Mouse (Mus musculus) G1E-ER4 (cell line): ENCODE results near the gene Iqsec1. TPM values are rescaled to one million over a fixed set of nuclear protein-coding genes. Genes with fewer than 3 reads are reported as not detected.

Source experiments
- GATA1 ChIP-seq: IDR thresholded peaks from one replicate; pipeline ENCODE4 v1.8.0; 2012; ENCODE audit warnings: low read length, inconsistent platforms
- polyA plus RNA-seq: library from polyadenylated mRNA; stranded (reverse); fragments of >175 nt; gene quantifications from 2 replicates; pipeline ENCODE4 v1.2.3, GENCODE M21; 2012

The Iqsec1 gene
- polyA plus RNA-seq, 1 experiment, result 43.4 TPM

GRCm38 (mm10) chr6:90816551-90816950, 171.9 kb downstream of the Iqsec1 start:
- TF ChIP-seq GATA1, result no peak

DNA sequence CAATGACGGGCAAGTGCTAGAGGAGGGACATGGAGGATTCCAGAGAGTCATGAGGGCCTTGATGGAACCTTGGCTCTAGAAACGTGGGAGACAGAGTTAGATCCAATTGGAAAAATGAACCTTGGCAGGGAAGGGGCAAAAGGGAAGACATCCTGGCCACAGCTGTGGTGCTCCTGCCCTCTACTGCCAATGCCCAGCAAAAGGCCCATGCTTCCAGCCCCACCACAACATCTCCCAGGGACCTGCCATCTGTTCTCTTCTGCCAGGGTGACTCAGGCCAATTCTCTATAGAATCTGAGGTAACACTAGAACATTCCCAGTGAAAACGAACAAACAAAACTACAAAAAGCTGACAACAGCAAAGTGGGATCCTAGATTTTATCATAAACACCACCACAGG, 173.1 kb downstream of the Iqsec1 start:
- TF ChIP-seq GATA1, result no peak

DNA sequence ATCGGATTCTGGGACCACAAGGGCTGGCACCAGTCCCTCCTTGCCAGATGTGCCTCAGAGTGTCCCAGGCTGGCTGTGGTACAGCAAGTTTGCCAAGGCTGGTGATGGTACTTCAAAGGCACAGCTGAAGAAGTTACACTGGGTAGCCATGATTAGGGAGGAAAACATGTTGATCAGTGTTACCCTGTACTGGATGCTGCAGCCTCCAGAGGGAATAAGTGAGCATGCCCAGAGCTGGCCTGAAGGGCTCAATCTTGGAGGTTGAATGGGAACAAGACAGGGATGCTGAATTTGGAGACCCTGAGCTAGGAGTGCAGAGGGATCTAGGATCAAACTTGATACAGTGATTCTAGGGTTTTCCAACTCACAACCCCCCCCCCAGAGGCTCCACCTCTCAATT, 175.0 kb downstream of the Iqsec1 start:
- no peak for TF ChIP-seq GATA1

GRCm38 (mm10) chr6:90812584-90812983, 175.9 kb downstream of the Iqsec1 start:
- no peak for TF ChIP-seq GATA1

GRCm38 (mm10) chr6:90812072-90812471, 176.4 kb downstream of the Iqsec1 start:
- no peak for TF ChIP-seq GATA1

DNA sequence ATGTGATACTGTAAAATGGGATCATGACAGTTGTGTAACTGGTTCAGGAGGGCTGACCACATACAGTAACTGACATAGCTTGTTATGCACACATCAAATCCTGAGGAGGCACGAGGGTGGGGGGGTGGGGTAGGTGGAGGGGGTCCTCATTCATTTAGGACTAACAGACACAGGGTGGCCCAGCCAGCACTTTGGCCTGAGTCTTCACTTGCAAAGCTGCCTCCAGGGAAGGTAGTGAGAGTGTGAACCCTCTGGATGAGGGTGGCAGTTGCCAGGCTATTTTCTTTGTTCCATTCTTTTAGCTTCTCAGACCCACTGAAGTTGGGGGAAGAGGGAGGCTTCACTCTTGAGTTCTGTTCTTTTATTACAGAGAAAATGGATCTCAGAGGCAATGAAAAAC, 177.9 kb downstream of the Iqsec1 start:
- TF ChIP-seq GATA1, result no peak

DNA sequence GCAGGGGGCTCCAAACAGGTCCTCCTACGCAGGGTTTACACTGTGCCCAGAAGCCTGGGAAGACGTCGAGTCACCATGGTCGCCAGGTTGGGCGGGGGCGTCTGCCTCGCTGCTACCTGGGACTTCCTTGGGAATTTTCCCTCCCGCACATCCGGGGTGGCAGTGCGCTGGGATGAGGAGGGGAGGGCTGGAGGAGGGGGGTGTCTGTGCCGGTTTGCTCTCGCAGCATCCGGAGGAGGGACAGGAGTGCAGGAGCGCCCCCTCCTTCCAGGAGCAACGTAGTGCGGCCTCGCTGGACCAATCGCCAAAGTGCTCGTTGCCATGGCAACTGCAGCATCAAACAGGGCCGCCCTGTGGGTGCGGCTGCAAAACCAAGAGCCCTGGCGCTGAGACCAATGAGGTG, 178.5 kb downstream of the Iqsec1 start:
- TF ChIP-seq GATA1, result no peak

- TF ChIP-seq GATA1, result no peak
Observed at GRCm38 (mm10) chr6:90809077-90809840, 179.2 kb downstream of the Iqsec1 start.

- TF ChIP-seq GATA1, result no peak
Observed at GRCm38 (mm10) chr6:90808544-90808943, 179.9 kb downstream of the Iqsec1 start.

DNA sequence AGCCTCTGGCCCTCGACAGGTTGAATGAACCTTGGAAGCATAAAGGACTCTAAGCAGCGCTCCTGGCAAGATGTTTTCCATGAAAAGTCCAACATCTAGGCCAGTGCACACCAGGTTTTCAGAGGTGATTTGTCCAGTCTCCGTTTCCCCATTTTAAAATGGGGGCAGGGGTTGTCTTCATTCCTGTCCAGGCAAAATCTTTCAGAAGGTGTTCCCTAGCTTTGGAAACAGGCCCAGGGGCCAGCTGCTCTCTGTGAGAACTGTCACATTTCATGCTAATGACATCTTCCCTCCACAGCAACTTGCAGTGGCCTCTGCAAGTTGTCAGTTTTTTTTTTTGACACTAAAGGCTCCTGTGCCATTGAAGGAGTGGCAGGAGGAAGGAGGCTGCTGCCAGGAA, 180.4 kb downstream of the Iqsec1 start:
- no peak for TF ChIP-seq GATA1

- TF ChIP-seq GATA1, result no peak
Observed at GRCm38 (mm10) chr6:90807581-90807980, 180.9 kb downstream of the Iqsec1 start.

- no peak for TF ChIP-seq GATA1
Observed at GRCm38 (mm10) chr6:90806743-90807142, 181.7 kb downstream of the Iqsec1 start.

DNA sequence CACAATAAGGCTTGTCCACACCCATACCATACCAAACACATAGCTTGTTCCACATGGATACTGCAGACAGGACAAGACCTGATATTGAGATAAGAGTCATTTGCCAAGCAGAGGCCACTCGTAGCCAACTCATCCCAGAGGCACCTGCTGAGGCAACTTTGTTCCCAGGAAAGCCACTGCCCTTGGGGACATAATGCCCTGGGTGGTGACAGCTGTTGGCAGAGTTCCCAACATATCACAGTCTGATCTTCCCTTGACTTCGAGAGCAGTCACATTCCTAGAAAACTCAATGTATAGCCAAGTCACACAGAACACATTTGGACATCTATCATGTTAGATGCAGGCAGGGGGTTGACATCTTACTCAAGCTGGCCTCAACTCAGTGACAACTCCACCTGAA, 183.4 kb downstream of the Iqsec1 start:
- no peak for TF ChIP-seq GATA1

DNA sequence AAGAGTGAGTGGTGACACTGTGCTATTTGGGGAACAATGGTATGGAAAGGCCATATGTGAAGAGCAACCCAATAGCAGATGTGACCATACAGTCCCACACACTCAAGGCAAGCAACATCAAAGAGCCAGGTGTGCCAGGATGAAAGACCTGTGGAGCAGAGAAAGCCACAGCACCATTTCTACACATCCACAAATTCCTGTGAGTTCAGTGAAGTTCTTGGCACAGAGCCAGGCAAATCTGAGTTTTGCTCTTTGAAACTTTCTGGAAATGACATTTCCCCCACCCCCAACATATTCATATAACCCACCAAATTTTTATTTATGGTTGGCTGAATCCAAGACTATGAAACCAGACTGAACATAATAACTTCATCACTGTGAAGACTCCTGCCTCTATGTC, 183.8 kb downstream of the Iqsec1 start:
- no peak for TF ChIP-seq GATA1

DNA sequence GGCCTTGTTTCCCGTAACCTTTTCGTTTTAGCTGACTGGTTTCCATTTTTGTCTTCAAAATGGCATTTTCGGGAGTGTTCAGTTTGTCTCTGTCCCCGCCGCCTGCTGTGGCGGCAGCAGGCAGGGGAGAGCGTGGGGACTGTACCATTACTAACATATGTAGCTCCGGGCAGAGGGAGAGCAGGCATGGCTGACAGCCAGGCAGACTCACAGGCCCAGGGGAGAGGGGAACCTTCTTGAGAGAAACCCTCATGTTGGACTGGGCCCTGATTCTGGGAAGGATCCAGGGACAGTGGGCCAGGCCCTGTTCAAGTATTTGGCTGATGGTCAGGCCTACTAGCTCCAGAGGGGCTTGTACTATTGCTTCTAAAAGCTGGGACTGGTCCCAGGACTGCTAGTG, 185.9 kb downstream of the Iqsec1 start:
- TF ChIP-seq GATA1, result no peak

- TF ChIP-seq GATA1, result no peak
Observed at GRCm38 (mm10) chr6:90802058-90802457, 186.4 kb downstream of the Iqsec1 start.

DNA sequence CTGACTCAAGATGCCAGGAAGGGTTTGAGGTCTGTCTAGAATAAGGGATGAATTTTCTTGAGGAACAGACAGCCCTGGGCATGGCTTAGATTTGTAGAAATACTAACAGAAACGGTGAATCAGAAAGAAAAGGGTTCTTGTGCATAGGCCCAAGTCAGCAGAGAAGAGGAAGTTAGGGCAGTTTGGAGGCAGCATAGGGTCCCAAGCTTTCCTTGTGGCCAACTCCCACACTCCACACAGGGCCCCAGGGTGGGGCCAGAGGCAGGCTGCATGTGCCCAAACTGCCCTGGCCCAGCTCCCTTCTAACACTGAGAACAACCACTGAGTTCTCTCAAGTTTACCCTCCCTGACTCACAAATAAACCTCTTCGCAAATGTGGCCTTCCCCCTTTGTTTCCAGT, 187.7 kb downstream of the Iqsec1 start:
- TF ChIP-seq GATA1, result no peak

GRCm38 (mm10) chr6:90799116-90799515, 189.4 kb downstream of the Iqsec1 start:
- no peak for TF ChIP-seq GATA1

GRCm38 (mm10) chr6:90798201-90798600, 190.3 kb downstream of the Iqsec1 start:
- no peak for TF ChIP-seq GATA1
